Mouse (Mus musculus) adrenal gland, adult 2 months (tissue): Measurements from ENCODE around the gene Syna. TPM values are rescaled to one million over a fixed set of nuclear protein-coding genes. Genes with fewer than 3 reads are reported as not detected.

Experiments used
- DNase-seq: peaks from one replicate; pipeline ENCODE4 v3.0.0; 2021
- long read RNA-seq: library from polyadenylated mRNA; stranded (forward); transcript quantifications from one replicate; pipeline ENCODE4 v2.0.0, GENCODE M21; 2021
- polyA plus RNA-seq: library from polyadenylated mRNA; depleted of rRNA; stranded (reverse); fragments of >200 nt; gene quantifications from 2 replicates; pipeline ENCODE4 v1.2.3, GENCODE M21; 2012; rRNA removed
- total RNA-seq, 2 experiments: library from RNA; stranded (reverse); gene quantifications; 2 replicates each; pipeline ENCODE4 v1.2.3; 2021

Syna gene
- not detected for total RNA-seq
- polyA plus RNA-seq: 0.04 TPM in 1 of 2 replicates, not detected in the other
- long read RNA-seq: 0 reads

- no peak for DNase-seq
Observed at GRCm38 (mm10) chr5:134560071-134560449, at the start of gene Syna. TSS of gene Syna (minus strand) at chr5:134560171.

GRCm38 (mm10) chr5:134607121-134607520, 47.1 kb upstream of the Syna start:
- DNase-seq: no peak

GRCm38 (mm10) chr5:134606314-134606713, 46.3 kb upstream of the Syna start:
- DNase-seq: no peak

GRCm38 (mm10) chr5:134604376-134604775, 44.4 kb upstream of the Syna start:
- no peak for DNase-seq

GRCm38 (mm10) chr5:134597711-134598110, 37.7 kb upstream of the Syna start:
- no peak for DNase-seq

- no peak for DNase-seq
Observed at GRCm38 (mm10) chr5:134593093-134593492, 33.1 kb upstream of the Syna start.

- no peak for DNase-seq
Observed at GRCm38 (mm10) chr5:134592026-134592581, 32.1 kb upstream of the Syna start.

- no peak for DNase-seq
Observed at GRCm38 (mm10) chr5:134589900-134590299, 29.9 kb upstream of the Syna start.

GRCm38 (mm10) chr5:134584798-134585197, 24.8 kb upstream of the Syna start:
- DNase-seq: no peak

- no peak for DNase-seq
Observed at GRCm38 (mm10) chr5:134583884-134584213, 23.9 kb upstream of the Syna start.

- DNase-seq: no peak
Observed at GRCm38 (mm10) chr5:134583006-134583883, 23.3 kb upstream of the Syna start.

GRCm38 (mm10) chr5:134582221-134582907, 22.4 kb upstream of the Syna start:
- peak; percentile 97 for DNase-seq

- no peak for DNase-seq
Observed at GRCm38 (mm10) chr5:134581146-134581545, 21.2 kb upstream of the Syna start, which contains the start of gene Rfc2. TSS of gene Rfc2 (plus strand) at chr5:134581366.

GRCm38 (mm10) chr5:134579135-134579534, 19.2 kb upstream of the Syna start:
- no peak for DNase-seq

GRCm38 (mm10) chr5:134577534-134577933, 17.6 kb upstream of the Syna start:
- DNase-seq: no peak

GRCm38 (mm10) chr5:134576517-134577220, 16.7 kb upstream of the Syna start:
- no peak for DNase-seq

- no peak for DNase-seq
Observed at GRCm38 (mm10) chr5:134575833-134576232, 15.9 kb upstream of the Syna start.

- peak; percentile 42 for DNase-seq
Observed at GRCm38 (mm10) chr5:134572508-134573214, 12.7 kb upstream of the Syna start.

- peak; percentile 80 for DNase-seq
Observed at GRCm38 (mm10) chr5:134571730-134572507, 11.9 kb upstream of the Syna start.

GRCm38 (mm10) chr5:134568964-134569491, 9.1 kb upstream of the Syna start:
- DNase-seq: no peak

- DNase-seq: no peak
Observed at GRCm38 (mm10) chr5:134568030-134568429, 8.1 kb upstream of the Syna start.
